Mouse (Mus musculus): ENCODE data around the gene 2810006K23Rik.

Gene 2810006K23Rik

DNA sequence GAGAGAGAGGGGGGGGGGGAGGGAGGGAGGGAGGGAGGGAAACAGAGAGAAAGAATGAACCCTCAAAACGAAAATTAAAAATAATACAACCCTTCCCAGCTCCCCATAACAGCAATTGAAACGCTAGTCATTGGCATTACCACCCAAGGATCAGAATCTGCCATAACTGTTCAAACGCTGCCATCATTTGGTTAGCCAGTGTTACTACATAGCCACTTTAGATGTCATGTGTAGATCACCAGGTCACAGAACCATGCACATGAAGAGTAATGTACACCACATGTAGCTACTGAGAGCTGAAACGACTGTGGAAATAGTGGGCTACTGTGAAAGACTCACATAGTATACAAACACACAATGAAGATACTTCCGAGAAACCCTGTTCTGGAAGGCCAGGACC lies 60.0 kb downstream of the 2810006K23Rik start:
- no peak for DNase-seq (ENCODE audit: low read depth, low spot score)
